Mouse (Mus musculus): ENCODE data around the gene Tlr13.

The Tlr13 gene

GRCm38 (mm10) chrX:106142936-106143335 lies at the start of gene Tlr13:
Gene Tlr13, plus strand, starts transcription at chrX:106143204.
- in situ Hi-C loops (cut with MboI): no loop called here

GRCm38 (mm10) chrX:106105464-106105863 lies 37.5 kb upstream of the Tlr13 start:
- in situ Hi-C loops (cut with MboI): no loop called here

DNA sequence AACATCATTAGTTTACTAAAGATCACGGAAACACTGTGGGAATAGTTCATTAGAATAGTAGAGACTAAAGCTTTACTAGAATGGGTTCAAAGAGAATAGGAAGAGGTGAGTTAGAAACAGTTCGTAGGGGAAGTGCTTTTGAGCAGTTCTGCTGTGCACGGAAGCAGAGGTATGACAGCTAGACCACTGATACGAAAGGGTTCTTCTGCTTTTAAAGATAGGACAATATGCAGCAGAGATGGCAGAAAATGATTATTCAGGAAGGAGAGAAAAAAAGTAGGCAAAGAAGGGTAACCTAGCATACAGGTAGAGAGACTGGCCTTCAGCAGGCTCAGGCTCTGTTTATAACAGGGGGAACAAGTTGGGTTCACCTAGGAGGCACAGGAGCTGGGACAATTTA lies 29.1 kb upstream of the Tlr13 start:
- in situ Hi-C loops (cut with MboI): no loop called here

GRCm38 (mm10) chrX:106114674-106115073 lies 28.3 kb upstream of the Tlr13 start:
- in situ Hi-C loops (cut with MboI): no loop called here

- in situ Hi-C loops (cut with MboI): no loop called here
Measured at GRCm38 (mm10) chrX:106122823-106123222, 20.2 kb upstream of the Tlr13 start.

DNA sequence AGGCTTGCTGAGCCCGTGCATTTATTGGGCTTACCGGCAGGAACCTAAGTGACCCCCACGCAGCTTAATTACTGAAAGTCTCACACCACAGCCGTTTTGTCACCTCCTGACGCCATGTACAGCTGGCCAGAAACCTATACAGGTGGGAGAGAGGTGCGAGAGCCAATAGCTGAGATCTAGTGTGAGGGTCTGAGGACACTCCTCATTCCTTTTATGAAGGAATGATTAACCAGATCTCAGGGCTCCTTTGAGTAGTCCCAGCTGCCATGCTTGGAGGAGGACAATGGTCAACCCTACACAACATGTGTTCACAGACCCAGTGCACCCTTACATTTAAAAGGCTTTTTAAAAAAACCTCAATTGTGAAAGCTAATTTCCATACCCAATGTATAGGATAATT lies 14.7 kb upstream of the Tlr13 start:
- in situ Hi-C loops (cut with MboI): no loop called here

- in situ Hi-C loops (cut with MboI): no loop called here
Measured at GRCm38 (mm10) chrX:106129877-106130276, 13.1 kb upstream of the Tlr13 start.

- in situ Hi-C loops (cut with MboI): no loop called here
Measured at GRCm38 (mm10) chrX:106134916-106135315, 8.1 kb upstream of the Tlr13 start.

GRCm38 (mm10) chrX:106135484-106135883 lies 7.5 kb upstream of the Tlr13 start:
- in situ Hi-C loops (cut with MboI): no loop called here

- in situ Hi-C loops (cut with MboI): no loop called here
Measured at GRCm38 (mm10) chrX:106135916-106136575, 7.0 kb upstream of the Tlr13 start.

- in situ Hi-C loops (cut with MboI): no loop called here
Measured at GRCm38 (mm10) chrX:106139309-106140070, 3.5 kb upstream of the Tlr13 start.

DNA sequence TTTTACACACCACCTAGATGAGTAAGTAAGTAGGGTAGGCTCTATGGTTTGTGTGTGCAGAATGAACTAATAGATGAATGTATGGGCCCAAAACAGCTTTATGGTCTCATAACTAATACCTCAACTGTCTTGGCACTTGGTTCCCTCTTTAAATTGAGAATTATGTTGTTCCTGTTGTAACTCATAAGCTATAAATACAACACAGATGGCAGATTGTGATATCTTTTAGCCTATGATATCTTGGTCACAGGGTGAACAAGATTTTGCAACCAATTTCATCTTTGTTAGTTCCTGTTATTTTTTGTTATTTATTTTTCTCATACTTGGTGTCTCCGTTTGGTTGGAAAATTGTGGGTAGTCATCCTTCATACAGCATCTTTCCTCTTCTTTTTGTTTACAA lies 5.2 kb downstream of the Tlr13 start:
- in situ Hi-C loops (cut with MboI): no loop called here

DNA sequence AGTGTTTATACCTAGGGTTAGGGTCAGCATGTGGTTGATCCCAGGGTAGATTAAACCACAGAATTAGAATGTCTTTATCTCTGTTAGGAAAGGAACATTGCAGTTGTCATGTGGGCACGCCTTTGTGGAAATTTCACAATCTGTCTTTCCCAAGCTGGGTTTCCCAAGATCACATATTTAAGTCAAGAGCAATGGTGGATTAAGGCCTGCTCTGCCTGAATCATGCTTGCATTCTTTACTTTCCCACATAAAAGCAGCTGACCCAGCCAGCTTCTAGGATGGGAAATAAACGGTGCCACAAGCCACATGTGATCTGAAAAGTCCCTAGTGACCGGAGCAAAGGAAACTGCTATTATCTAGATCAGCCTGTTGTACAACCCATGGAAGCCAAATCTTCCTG lies 6.5 kb downstream of the Tlr13 start:
- in situ Hi-C loops (cut with MboI): no loop called here

DNA sequence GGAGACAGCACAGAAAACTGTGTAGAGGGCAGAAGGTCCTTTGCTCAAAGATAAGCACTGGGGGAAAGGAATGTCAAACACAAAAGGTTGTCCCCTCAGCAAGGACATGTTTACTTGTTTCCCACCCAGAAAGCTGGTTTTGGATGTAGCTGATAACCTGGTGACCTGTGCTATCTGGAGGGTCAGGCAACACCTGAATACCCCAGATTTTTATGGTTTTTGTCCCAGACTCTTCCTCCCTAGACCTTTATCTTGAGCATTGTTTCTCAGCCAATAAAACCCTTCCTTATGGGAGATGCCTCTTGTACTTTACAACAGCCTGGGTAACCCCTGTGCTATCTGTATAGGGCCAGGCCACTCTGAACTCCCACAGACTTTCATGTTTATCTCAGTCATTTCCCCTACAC lies 11.2 kb downstream of the Tlr13 start:
- in situ Hi-C loops (cut with MboI): loop anchor here (25.0 kb wide), 1 partner anchor 242 kb away; no protein-coding TSS in a partner anchor

GRCm38 (mm10) chrX:106155892-106156291 lies 12.9 kb downstream of the Tlr13 start:
- in situ Hi-C loops (cut with MboI): loop anchor here (25.0 kb wide), 1 partner anchor 244 kb away; no protein-coding TSS in a partner anchor

DNA sequence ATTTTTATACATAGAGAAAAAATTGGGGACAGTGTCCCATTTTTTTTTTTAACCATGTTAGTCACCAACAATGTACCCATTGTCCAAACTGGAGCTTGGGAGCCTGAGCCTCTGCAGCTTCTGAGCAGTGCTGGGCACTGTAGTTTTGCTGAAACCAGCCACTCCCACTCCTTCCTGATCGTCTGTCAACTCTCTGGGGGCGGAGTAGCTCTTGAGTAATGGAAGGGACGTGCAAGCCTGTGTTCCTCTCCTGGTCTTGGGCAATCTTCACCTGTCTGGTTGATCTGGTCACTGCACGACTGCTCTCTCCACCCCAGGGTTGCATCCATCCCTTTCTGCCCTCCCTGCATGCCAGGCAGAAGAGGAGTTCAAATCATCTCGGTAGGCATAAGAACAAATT lies 21.0 kb downstream of the Tlr13 start:
- in situ Hi-C loops (cut with MboI): loop anchor here (25.0 kb wide), 1 partner anchor 252 kb away; no protein-coding TSS in a partner anchor

GRCm38 (mm10) chrX:106164555-106164954 lies 21.6 kb downstream of the Tlr13 start:
- in situ Hi-C loops (cut with MboI): loop anchor here (25.0 kb wide), 1 partner anchor 252 kb away; no protein-coding TSS in a partner anchor

DNA sequence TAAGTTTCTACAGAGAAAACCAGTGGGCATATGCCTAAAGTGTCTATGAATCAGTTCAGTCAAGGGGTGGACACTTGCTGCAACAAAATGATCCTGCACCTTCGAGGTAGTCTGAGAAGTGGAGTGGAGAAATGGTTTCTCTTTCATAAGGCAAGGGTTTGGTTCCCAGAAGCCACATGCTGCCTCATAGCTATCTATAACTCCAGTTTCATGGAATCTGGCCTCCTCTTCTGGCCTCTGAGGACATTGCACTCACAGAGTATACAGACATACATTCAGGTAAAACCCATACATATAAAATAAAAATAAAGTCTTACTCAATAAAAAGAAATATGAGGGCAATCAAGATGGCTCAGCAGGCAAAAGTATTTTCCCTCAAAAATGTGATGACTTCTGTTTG lies 22.1 kb downstream of the Tlr13 start:
- in situ Hi-C loops (cut with MboI): loop anchor here (25.0 kb wide), 1 partner anchor 253 kb away; no protein-coding TSS in a partner anchor

- in situ Hi-C loops (cut with MboI): loop anchor here (10.0 to 25.0 kb wide), 2 partner anchors 146 to 259 kb away; partner anchors contain the start of gene Atp7a
Measured at GRCm38 (mm10) chrX:106171106-106171852, 28.3 kb downstream of the Tlr13 start.

DNA sequence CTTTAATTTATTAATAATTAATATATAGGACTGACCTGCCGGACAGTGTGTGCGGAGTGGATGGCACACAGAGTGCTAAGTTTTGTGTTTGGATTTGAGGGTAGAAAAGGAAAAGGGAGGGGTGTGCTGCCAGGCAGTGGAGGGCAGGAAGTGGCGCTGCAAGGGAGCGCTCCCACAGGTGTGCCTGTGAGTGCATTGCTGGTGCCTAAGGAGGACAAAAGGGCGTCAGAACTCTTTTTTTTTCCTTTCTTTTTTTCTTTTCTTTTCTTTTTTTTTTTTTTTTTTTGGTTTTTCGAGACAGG lies 28.8 kb downstream of the Tlr13 start:
- in situ Hi-C loops (cut with MboI): loop anchor here (10.0 to 25.0 kb wide), 2 partner anchors 147 to 260 kb away; partner anchors contain the start of gene Atp7a

GRCm38 (mm10) chrX:106176331-106176730 lies 33.3 kb downstream of the Tlr13 start:
- in situ Hi-C loops (cut with MboI): loop anchor here (10.0 kb wide), 1 partner anchor 152 kb away; the partner anchor contains the start of gene Atp7a

DNA sequence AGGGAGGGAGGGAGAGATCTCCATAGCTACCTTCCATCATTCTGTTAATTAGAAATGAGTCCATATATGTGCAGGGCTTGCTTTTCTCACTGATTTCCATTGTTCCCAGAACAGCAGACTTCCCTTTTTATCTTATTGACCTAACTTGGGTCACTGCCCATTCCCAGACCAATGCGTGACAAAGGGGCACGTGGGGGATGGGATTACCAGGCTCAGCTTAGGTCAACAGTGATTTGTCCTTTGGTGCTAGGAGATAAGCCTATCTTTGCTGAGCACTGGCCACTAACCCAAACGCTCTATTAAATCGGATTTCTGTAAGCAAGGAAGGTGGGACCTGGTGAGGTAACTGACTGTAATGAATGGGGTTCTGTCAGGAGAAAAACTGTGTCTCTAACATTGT lies 41.3 kb downstream of the Tlr13 start:
- in situ Hi-C loops (cut with MboI): no loop called here
